Mouse (Mus musculus) adipocyte (in vitro differentiated cells): ENCODE data around the gene Zdhhc22.

Experiments used
- DNase-seq: peaks from one replicate; pipeline ENCODE4 v3.0.0-alpha.2; 2016; ENCODE audit warnings: low spot score

The Zdhhc22 gene

DNA sequence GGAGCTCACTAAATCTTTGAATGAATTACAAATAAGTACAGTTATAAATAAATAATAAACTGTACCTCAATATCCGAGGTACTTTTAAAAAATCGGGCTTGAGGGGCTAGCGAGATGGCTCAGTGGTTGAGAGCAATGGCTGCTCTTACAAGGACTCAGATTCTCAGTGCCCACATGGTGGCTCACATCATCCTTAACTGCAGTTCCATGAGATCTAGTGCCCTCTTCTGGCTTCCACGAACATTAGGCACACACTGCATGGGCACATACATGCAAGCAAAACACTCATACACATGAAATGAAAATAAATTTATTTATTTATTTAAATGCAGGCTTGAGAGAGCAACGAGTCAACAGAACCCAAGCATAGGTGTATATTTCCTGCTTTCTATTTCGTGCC lies 5.7 kb upstream of the Zdhhc22 start:
- DNase-seq, result no peak

DNA sequence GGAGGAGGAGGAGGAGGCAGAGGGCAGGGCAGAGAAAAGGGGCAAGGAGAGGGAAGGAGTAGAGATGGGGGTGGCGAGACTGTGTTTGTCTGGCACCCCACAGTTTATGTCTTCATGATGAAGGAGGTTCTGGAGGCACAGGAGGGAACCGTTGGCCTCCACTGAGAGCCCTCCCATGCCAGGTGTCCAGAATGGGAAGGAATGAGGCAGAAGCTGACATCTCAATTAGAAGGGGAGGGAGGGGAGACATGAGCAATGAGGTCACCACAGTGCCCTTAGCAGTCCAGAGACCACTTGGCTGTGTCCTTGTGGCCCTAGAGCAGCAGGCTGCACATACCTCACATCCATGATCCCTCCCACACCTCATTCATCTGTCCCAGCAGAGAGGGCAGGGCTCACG lies 4.5 kb upstream of the Zdhhc22 start:
- DNase-seq, result no peak

GRCm38 (mm10) chr12:86994166-86994565 lies 3.9 kb upstream of the Zdhhc22 start:
- peak; percentile 44 for DNase-seq

GRCm38 (mm10) chr12:86990755-86991110 lies 503 bp upstream of the Zdhhc22 start:
- no peak for DNase-seq

DNA sequence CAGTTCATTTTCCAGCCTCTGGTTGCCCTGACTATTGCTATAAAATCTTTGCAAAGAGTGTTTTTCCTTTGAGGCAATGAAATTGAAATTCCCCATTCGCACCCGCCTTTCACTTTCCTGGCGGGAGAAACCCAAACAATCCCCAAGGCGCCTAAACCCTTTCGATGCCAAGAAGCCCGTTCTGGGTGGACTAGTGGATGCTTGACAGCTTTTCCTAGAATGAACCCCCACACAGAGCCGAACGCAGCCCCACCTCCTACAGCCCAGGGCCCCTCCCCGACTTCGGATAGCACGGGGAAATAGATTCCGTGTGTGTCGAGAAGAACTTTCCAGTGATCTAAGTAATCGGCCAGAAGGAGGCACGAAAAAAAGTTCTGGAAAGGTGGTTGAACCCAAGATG lies 852 bp downstream of the Zdhhc22 start:
- no peak for DNase-seq

GRCm38 (mm10) chr12:86988227-86988626 lies 2.0 kb downstream of the Zdhhc22 start:
- no peak for DNase-seq

DNA sequence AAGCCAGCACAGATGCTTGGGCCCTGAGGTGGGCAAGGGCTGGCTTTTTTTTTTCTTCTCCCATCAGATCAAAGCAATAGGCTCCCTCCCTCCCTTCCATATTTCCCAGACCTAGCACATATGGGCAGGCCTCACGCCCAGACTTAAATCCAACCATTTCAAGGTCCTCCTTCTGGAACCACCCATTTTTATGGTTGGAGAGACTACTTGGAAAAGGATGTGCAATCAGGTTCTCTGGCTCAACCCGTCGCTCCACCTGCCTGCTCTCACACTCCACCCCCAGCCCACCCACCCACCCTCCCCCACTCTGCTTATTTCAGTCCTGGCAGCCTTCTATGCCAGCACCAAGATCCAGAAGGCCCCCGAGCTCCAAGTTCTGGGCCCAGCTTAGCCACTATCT lies 3.7 kb downstream of the Zdhhc22 start:
- no peak for DNase-seq

- peak; percentile 71 for DNase-seq
Observed at GRCm38 (mm10) chr12:86984194-86984555, 6.1 kb downstream of the Zdhhc22 start.

- no peak for DNase-seq
Observed at GRCm38 (mm10) chr12:86983470-86984193, 6.6 kb downstream of the Zdhhc22 start.

DNA sequence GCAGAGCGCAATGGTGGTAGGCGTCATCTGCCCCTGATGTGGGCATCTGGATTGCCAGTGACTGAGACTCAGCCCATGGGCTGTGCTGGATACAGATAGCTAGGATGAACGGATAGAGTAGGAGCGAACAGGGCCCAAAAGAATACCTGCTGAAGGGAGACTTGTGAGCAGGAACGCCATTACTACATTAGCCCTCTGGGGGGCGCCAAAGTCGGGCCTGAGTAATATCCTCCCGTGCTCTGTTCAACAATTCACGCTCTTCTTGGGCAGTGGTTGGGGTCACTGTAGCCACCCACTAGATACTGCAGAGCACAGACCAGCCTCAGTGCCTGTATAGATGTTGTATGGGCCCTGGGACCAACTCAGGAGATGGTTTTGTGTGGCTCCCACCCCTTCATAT lies 9.1 kb downstream of the Zdhhc22 start:
- no peak for DNase-seq

DNA sequence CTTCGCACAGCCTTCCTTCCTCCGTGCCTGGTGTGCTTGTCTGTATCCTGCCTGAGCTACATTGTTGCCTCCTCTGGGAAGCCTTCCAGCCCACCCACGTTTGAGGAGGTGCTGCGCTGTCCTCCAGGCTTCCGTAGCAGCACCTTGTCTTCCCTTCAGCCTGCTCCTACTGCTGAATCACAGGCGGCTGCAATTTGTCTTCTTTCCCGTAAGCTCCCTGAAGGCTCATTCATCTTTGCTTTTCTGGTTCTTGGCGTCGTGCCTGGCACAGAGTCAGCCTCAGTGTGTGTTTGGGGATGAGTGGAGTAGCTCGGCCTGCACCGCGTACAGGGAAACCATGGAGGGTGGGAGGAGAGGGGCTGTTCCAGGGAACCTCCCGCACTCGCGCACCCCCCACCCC lies 12.4 kb downstream of the Zdhhc22 start:
- DNase-seq, result peak; percentile 78

DNA sequence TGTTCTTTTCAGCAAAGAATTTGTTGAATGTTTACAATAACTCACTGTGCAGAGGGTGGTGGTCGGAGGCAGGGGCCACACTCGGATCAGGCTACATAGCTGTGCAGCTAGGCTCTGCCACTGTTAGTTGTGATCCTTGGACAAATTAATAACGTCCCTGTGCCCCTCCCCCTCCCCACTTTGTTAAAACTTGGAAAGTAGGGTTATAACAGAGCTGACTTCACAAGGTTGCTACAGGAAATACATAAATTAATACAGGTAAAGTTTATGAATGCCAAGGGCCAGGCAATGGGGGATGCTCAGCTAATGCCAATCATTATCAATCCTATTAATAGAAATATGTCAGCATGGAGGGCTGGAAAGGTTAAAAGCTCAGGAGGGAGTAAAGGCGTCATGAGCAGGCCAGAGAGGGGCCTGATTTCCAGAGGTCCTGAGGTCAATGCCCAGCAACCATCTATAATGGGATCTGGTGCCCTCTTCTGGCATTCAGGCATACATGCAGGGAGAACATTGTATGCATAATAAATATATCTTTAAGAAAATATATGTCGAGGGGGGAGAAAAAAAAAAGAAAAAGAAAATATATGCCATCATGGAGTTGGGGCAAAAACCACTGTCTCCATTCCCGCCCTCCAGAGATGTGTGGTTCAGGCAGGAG lies 13.6 kb downstream of the Zdhhc22 start:
- no peak for DNase-seq

GRCm38 (mm10) chr12:86975761-86976160 lies 14.5 kb downstream of the Zdhhc22 start:
- no peak for DNase-seq

GRCm38 (mm10) chr12:86974387-86975288 lies 15.6 kb downstream of the Zdhhc22 start:
- peak; percentile 32 for DNase-seq

GRCm38 (mm10) chr12:86973706-86974105 lies 16.5 kb downstream of the Zdhhc22 start:
- peak; percentile 25 for DNase-seq

GRCm38 (mm10) chr12:86973216-86973615 lies 17.0 kb downstream of the Zdhhc22 start:
- peak; percentile 34 for DNase-seq

DNA sequence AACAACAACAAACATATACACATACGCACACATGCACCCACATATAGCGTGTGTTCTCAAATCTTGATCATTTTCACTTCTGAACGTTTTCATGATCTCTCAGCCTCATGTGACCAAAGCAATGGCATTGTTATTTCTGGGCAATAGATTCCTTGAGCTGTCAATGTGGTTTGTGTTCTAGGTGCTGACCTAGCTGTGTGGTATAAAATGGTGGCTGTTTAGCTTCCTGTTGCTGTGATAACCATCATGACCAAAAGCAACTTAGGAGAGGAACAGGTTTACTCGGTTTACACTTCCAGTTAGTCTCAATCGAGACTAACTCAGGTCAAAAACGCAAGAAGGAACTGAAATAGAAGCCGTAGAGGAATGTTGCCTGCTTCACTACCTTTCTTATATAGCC lies 19.1 kb downstream of the Zdhhc22 start:
- no peak for DNase-seq

- DNase-seq, result no peak
Observed at GRCm38 (mm10) chr12:86969220-86969601, 21.0 kb downstream of the Zdhhc22 start.

DNA sequence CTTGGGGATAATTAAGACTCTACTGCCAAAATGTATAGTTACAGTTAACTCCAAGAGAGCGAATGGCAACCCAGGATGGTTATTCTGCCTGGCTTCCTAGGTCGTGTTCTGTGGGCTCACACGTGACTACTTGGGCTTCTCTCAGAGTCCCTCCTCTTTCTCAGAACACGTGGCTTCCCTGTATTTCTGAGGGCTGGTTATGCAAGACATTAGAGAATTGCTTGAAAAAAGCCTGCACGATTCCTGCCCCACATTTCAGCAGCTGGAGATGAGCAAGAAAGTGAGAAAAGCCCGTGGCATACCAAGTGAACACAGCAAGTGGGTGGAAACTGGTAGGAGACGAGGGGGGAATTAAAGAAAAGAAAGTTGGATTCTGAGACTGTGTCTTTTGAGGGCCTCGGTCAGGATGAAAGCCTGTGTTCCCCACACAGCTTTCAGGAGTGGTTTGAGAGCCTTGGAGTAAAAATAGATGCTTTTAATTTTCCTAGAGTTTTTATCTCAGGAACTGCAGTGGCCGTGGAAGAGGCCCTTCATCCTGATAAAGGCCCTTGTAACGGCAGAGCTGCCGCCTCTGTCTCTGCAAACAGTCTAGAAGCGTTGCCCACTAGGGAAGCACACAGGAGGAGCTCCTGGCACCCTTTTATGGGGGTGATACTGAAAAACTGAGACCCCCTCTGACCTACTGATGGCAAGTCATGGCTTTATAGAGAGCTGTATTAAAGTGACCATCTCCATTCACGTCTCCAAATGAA lies 21.6 kb downstream of the Zdhhc22 start:
- DNase-seq, result peak; percentile 49

DNA sequence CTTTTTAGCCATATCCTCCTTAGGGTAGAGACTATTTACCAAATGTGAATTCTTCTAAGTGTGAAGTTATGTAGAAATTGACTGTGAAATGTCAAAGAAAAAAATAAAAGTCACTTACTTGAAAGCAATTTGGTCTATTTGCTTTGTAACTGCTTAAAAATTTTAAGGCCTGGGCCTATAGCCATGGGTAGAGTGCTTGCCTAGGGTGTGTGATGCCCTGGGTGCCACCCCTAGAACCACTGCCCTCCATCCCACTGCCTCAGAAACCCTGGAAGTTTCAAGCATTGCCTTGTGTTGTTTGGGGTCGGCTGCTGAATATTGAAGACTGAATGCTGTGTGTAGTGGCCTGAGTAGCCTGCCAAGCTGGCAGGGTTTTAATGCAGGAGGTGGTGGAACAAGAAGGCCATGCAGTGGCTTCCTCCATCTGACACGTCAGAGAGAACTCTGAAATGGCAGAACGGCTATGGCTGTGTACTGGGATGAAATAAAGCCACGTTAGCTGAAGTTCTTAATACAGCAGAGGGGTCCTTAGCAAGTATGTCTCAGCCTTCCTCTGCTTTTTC lies 24.9 kb downstream of the Zdhhc22 start:
- DNase-seq, result no peak

- no peak for DNase-seq
Observed at GRCm38 (mm10) chr12:86964278-86965057, 25.8 kb downstream of the Zdhhc22 start.
